Mouse (Mus musculus): ENCODE data around the gene Eps8.

- TF ChIP-seq CTCF (IDR thresholded peaks at IDR 0.05; ENCODE audit: extremely low read depth, insufficient read depth, low read length), result no peak
- no peak for TF ChIP-seq POLR2A (IDR thresholded peaks at IDR 0.05; ENCODE audit: extremely low read depth, insufficient read depth, low read length)
These were observed 139.8 kb downstream of the Eps8 start for GRCm38 (mm10) chr6:137514872-137515271.

Measured in cortical plate, adult 2 months (tissue).